Mouse (Mus musculus): ENCODE data around the gene C030005K15Rik.
"Not testable (repeated sequence)": the region's sequence is repeated elsewhere in the genome, so short reads cannot be mapped to it uniquely, and the experiment has no call there.

Gene C030005K15Rik

GRCm38 (mm10) chr10:97726655-97727054 is at the start of gene C030005K15Rik:
Gene C030005K15Rik, minus strand, starts transcription at chr10:97726755.
- not testable (repeated sequence) for DNase-seq (ENCODE audit: low read depth, low spot score)

GRCm38 (mm10) chr10:97768171-97768749 is 41.7 kb upstream of the C030005K15Rik start:
- peak; percentile 86 for DNase-seq (ENCODE audit: low read depth, low spot score)

- no peak for DNase-seq (ENCODE audit: low read depth, low spot score)
Observed at GRCm38 (mm10) chr10:97753821-97754220, 27.3 kb upstream of the C030005K15Rik start.

GRCm38 (mm10) chr10:97747231-97747630 is 20.7 kb upstream of the C030005K15Rik start:
- peak; percentile 68 for DNase-seq (ENCODE audit: low read depth, low spot score)

- DNase-seq (ENCODE audit: low read depth, low spot score) = no peak
Observed at GRCm38 (mm10) chr10:97725929-97726328, 626 bp downstream of the C030005K15Rik start.

- DNase-seq (ENCODE audit: low read depth, low spot score) = no peak
Observed at GRCm38 (mm10) chr10:97722709-97723108, 3.8 kb downstream of the C030005K15Rik start.

DNA sequence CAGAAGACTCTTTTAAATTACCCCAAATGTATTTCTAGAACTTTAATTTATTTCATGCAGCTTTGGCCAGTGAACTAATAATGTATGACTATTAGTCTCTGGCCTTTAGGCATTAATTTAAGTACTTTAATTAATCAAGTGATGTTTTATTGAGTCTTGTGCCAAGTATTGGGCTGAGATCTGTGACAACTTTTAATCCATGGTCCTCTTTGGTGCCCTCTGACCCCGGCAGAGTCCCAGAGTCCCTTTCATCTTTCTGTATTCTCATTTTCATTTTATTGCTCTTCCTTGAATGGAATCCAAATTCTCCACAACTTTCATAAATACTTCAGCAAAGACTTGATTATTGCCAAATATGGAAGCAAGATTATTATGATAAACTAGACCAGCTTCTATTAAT is 5.9 kb downstream of the C030005K15Rik start:
- DNase-seq (ENCODE audit: low read depth, low spot score) = no peak

- DNase-seq (ENCODE audit: low read depth, low spot score) = peak; percentile 68
Observed at GRCm38 (mm10) chr10:97718021-97718420, 8.5 kb downstream of the C030005K15Rik start.

- peak; percentile 58 for DNase-seq (ENCODE audit: low read depth, low spot score)
Observed at GRCm38 (mm10) chr10:97717233-97717632, 9.3 kb downstream of the C030005K15Rik start.

GRCm38 (mm10) chr10:97715289-97715906 is 11.2 kb downstream of the C030005K15Rik start:
- DNase-seq (ENCODE audit: low read depth, low spot score) = no peak

DNA sequence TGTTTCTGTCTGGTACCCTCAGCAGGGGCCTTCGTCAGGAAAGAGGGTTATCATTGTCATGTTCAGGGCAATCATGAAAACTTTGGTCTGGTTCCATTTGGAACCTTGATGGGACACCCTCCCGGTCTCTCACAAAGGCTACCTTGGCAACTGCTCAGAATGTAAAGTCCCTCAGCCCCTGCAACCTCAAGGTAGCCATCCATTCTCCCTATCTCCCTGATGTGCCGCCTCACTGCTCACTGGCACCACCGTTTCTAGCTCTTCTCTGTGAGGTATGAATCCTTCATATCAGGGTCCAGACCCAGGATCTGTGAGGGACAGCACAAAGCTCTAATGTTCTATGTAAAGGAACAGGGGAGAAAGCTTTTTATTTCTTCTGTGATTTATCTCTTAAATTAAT is 12.0 kb downstream of the C030005K15Rik start:
- no peak for DNase-seq (ENCODE audit: low read depth, low spot score)

DNA sequence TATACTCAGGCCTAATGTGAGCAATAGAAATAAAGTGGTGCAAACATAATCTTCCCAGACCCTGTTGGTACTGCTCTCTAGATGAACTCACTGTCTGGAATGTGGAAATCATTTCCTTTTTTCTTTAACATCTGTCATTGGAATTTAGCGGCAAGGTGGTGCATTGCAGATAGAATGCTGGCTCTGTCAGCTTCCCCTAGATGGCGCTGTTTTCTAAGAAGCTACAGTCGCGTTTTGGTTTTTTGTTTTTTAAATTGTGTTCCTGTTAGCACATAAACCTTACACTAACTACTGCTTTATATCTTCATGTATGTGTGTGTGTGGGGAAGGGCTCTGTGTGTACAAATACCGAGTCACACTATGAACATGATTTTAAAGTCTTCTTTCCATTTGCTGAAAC is 13.9 kb downstream of the C030005K15Rik start:
- peak; percentile 84 for DNase-seq (ENCODE audit: low read depth, low spot score)

DNA sequence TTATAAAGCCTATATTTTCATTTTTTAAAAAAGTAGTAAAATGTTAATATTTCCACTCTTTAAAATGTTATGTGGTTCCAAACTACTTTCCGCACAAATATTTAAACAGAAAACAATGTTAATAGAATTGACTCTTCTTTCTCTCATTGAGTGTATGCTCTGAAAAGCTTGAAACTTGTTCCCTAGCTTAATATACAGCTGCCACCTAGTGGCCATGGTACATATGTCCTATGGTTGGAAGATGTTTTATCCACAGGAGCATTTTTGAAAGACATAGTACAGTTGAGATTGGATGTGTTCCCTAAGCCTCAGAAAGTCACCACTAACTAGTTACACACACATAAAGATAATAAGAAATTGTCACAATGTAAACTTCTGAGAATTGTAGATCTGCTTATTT is 22.0 kb downstream of the C030005K15Rik start:
- peak; percentile 59 for DNase-seq (ENCODE audit: low read depth, low spot score)

DNA sequence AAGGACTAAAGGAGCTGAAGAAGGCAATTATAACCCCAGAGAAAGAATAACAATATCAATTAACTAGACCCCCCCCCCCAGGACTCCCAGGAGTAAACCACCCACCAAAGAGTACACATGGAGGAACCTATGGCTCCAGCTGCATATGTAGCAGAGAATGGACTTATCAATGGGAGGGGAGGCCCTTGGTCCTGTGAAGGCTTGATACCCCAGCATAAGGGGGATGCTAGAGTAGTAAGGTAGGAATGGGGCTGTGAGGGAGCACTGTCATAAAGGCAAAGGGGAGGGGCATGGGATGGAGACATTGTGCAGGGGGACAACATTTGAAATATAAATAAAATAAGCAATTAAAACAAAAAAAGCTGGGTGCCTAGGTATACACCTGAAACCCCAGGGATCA is 24.2 kb downstream of the C030005K15Rik start:
- DNase-seq (ENCODE audit: low read depth, low spot score) = no peak

- no peak for DNase-seq (ENCODE audit: low read depth, low spot score)
Observed at GRCm38 (mm10) chr10:97693398-97694135, 33.0 kb downstream of the C030005K15Rik start.

DNA sequence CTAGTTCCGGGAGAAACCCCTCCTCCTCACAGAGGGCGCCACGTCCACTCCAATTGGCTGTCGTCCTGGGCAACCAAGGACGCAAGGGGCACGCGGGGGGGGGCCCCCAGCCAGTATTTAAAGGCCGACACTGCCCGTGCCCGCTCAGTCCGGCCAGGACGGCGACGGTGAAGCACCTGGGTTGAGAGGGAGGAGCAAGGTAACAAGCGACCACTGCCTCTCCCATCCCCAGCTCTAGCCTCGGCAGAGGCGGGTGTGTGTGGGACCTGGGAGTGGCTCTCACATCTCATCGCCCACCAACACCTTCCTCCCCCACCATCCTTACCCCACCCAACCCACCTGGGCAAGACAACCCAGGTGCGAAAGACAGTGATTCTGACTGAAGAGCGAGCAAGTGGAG is 33.6 kb downstream of the C030005K15Rik start, which contains the start of gene Ccer1:
TSS of gene Ccer1 (plus strand) at position 147 of the 400 bp plus-strand sequence.
- DNase-seq (ENCODE audit: low read depth, low spot score) = no peak

DNA sequence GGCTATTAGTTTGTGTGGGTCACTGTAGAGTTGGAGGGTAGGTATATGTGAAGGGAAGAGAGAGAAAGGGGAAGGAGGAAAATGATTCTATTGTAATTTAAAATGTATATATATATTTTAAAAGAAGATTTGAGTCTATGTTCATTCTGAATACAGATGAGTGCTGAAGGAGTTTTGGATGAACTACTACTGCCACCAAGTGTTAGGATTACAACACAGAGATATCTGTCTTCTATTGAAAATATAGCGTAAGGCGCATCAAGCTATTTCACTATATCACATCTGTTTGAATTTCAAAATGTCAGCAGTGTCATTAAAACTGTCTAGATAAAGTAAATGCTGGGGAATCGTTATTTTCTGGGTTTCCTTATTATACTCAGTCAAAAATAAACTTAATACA is 37.1 kb downstream of the C030005K15Rik start:
- DNase-seq (ENCODE audit: low read depth, low spot score) = peak; percentile 42

DNA sequence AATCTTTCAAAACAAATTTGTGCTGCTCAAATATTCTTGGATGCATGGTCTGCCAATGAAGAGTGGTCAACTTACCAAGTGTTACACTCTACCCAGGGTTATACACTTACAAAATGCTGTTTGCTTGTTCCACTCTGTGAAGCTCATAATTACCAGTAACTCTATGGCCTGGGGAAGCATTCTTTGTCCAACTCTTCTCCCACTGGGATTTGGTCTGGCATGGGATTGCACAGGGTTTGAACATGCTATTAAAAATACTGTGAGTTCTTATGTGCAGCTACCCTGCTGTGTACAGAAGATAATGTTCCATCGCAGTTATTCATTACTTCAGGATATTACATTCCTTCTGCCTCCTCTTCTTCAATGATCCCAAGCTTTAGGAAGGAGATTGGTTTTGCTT is 39.4 kb downstream of the C030005K15Rik start:
- no peak for DNase-seq (ENCODE audit: low read depth, low spot score)

DNA sequence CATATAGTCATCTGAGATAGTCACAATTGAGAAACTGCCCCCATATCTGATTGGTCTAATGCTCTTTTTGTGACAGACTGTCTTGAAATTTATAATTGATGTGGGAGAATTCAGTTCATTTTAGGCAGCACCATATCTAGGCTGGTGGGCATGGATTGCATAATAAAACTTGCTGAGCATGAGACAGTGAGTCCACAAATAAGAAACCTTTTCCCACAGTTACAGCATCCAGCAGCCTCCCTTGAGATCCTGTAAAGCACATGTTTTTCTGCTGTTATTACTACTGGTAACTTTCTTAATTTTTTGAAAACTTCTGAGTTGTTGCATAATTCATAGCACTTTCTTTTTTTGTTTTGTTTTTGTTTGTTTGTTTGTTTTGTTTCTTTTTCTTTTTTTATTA is 43.6 kb downstream of the C030005K15Rik start:
- no peak for DNase-seq (ENCODE audit: low read depth, low spot score)
